Mouse (Mus musculus) embryonic fibroblast, embryonic 13.5 days (primary cell): ENCODE data around the gene Kat6b.

Experiments
- CTCF ChIP-seq: IDR thresholded peaks from 2 replicates; pipeline ENCODE4 v1.5.1; 2011; ENCODE audit warnings: mild to moderate bottlenecking, control low read depth, low read length, moderate library complexity, borderline replicate concordance; ENCODE audit not compliant: insufficient read depth
- POLR2A ChIP-seq: IDR thresholded peaks from 2 replicates; pipeline ENCODE4 v1.6.1; 2011; ENCODE audit warnings: low read depth, mild to moderate bottlenecking, control low read depth, low read length, moderate library complexity

DNA sequence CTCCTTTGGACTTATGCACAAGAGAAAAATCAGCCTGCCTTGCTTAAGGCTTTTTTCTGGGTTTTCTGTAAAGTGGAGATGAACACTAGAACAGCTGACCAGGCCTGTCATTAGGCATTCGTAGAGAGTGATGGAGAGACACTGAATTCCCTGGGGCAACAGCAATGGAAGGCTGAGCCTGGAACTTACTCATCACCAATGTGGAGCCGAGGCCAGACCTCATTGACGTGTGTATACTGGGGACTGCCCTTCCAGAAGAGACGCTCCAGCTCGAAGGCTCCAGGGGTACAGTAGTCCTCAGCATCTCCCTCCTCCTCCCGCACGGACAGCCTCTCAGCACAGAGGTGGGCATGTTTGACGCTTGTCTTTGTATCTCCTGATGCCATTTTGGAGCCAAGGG is 221.5 kb downstream of the Kat6b start:
- TF ChIP-seq POLR2A (no peak), CTCF (no peak)
